Mouse (Mus musculus): Measurements from ENCODE around the gene 1700092M07Rik. TPM values are rescaled to one million over a fixed set of nuclear protein-coding genes. Genes with fewer than 3 reads are reported as not detected.
A peak's percentile ranks its signal among the peaks of the same experiment; 100 is the strongest.

Gene 1700092M07Rik
- polyA plus RNA-seq, 1 experiment from 2014 or later, result 1.7 TPM

- DNase-seq (ENCODE audit: low spot score) (no peak), ATAC-seq (replicated peaks; ENCODE audit: low FRiP score) (no peak)
- no peaks in the 10 kb centered on the region; the same call in 1 of the 2 replicates for H3K9me3 ChIP-seq (ENCODE audit: control insufficient read depth, low read length)
- no peak overlapping the region for H3K4me3 ChIP-seq (ENCODE audit: low read depth, low read length)
- no peak overlapping the region for H3K4me2 ChIP-seq
- WGBS, result 93% methylated on average over 9 of the region's 9 CpGs
- H3K27ac ChIP-seq (ENCODE audit: low read depth, low read length), result no peak overlapping the region
- no peak overlapping the region for H3K9ac ChIP-seq (ENCODE audit: low read depth, low read length)
- H3K4me1 ChIP-seq (replicated peaks; ENCODE audit: control insufficient read depth, insufficient read depth, low read length), result peaks cover 5% of the 10 kb centered on the region
- no peaks in the 10 kb centered on the region for H3K27me3 ChIP-seq (replicated peaks; ENCODE audit: control insufficient read depth, insufficient read depth, low read length)
- peaks cover 68% of the 10 kb centered on the region for H3K36me3 ChIP-seq (ENCODE audit: control insufficient read depth, insufficient read depth, low read length)
These were observed 25.0 kb downstream of the 1700092M07Rik start for GRCm38 (mm10) chr19:8765562-8765961.

- Histone ChIP-seq H3K9me3 (ENCODE audit: control insufficient read depth, low read length) (no peaks in the 10 kb centered on the region), H3K27me3 (replicated peaks; ENCODE audit: control insufficient read depth, insufficient read depth, low read length) (no peaks in the 10 kb centered on the region), H3K9ac (ENCODE audit: low read depth, low read length) (peak within 1 kb of the TSS; percentile 97), H3K27ac (ENCODE audit: low read depth, low read length) (peak within 1 kb of the TSS; percentile 76), H3K4me3 (ENCODE audit: low read depth, low read length) (peak within 1 kb of the TSS; percentile 91), H3K4me1 (replicated peaks; ENCODE audit: control insufficient read depth, insufficient read depth, low read length) (peaks cover 33% of the 10 kb centered on the region), H3K4me2 (peak within 1 kb of the TSS; percentile 83), H3K36me3 (ENCODE audit: control insufficient read depth, insufficient read depth, low read length) (peaks cover 46% of the 10 kb centered on the region)
- DNase-seq (ENCODE audit: low spot score) (peak; percentile 81), ATAC-seq (replicated peaks; ENCODE audit: low FRiP score) (peak; percentile 40)
- 18% methylated on average over 29 of the region's 29 CpGs for WGBS
These were observed 30.2 kb downstream of the 1700092M07Rik start, which contains the start of gene Tmem223 for GRCm38 (mm10) chr19:8770567-8771270. Gene Tmem223 (plus strand): TSS chr19:8770996.

- WGBS, result 42% methylated on average over 5 of the region's 5 CpGs
- peak overlapping the region; percentile 99 for H3K27ac ChIP-seq (ENCODE audit: low read depth, low read length)
- ATAC-seq (replicated peaks; ENCODE audit: low FRiP score), result peak; percentile 63
- peak overlapping the region; percentile 91 for H3K4me2 ChIP-seq
- H3K9me3 ChIP-seq (ENCODE audit: control insufficient read depth, low read length), result no peaks in the 10 kb centered on the region
- H3K27me3 ChIP-seq (replicated peaks; ENCODE audit: control insufficient read depth, insufficient read depth, low read length), result no peaks in the 10 kb centered on the region
- H3K36me3 ChIP-seq (ENCODE audit: control insufficient read depth, insufficient read depth, low read length), result peaks cover 23% of the 10 kb centered on the region
- peak overlapping the region; percentile 80 for H3K4me3 ChIP-seq (ENCODE audit: low read depth, low read length)
- DNase-seq (ENCODE audit: low spot score), result no peak
- peak overlapping the region; percentile 95 for H3K9ac ChIP-seq (ENCODE audit: low read depth, low read length)
- H3K4me1 ChIP-seq (replicated peaks; ENCODE audit: control insufficient read depth, insufficient read depth, low read length), result peaks cover 39% of the 10 kb centered on the region
These were observed 32.5 kb downstream of the 1700092M07Rik start for GRCm38 (mm10) chr19:8772996-8773395.

GRCm38 (mm10) chr19:8773409-8773808 is 32.9 kb downstream of the 1700092M07Rik start:
- peaks cover 39% of the 10 kb centered on the region for H3K4me1 ChIP-seq (replicated peaks; ENCODE audit: control insufficient read depth, insufficient read depth, low read length)
- H3K36me3 ChIP-seq (ENCODE audit: control insufficient read depth, insufficient read depth, low read length), result peaks cover 21% of the 10 kb centered on the region
- peak overlapping the region; percentile 95 for H3K9ac ChIP-seq (ENCODE audit: low read depth, low read length)
- ATAC-seq (replicated peaks; ENCODE audit: low FRiP score) (no peak), DNase-seq (ENCODE audit: low spot score) (no peak)
- peak overlapping the region; percentile 91 for H3K4me2 ChIP-seq
- H3K27ac ChIP-seq (ENCODE audit: low read depth, low read length), result peak overlapping the region; percentile 99
- no peaks in the 10 kb centered on the region for H3K9me3 ChIP-seq (ENCODE audit: control insufficient read depth, low read length)
- H3K4me3 ChIP-seq (ENCODE audit: low read depth, low read length), result peak overlapping the region; percentile 80
- WGBS, result 38% methylated on average over 6 of the region's 6 CpGs
- H3K27me3 ChIP-seq (replicated peaks; ENCODE audit: control insufficient read depth, insufficient read depth, low read length), result no peaks in the 10 kb centered on the region

GRCm38 (mm10) chr19:8774086-8774835 is 33.7 kb downstream of the 1700092M07Rik start, which contains the start of gene Tmem179b:
Gene Tmem179b (minus strand): TSS chr19:8774467.
- Histone ChIP-seq H3K9ac (ENCODE audit: low read depth, low read length) (peak within 1 kb of the TSS; percentile 95), H3K36me3 (ENCODE audit: control insufficient read depth, insufficient read depth, low read length) (peaks cover 16% of the 10 kb centered on the region), H3K27me3 (replicated peaks; ENCODE audit: control insufficient read depth, insufficient read depth, low read length) (no peaks in the 10 kb centered on the region), H3K4me2 (peak within 1 kb of the TSS; percentile 91), H3K9me3 (ENCODE audit: control insufficient read depth, low read length) (no peaks in the 10 kb centered on the region), H3K4me1 (replicated peaks; ENCODE audit: control insufficient read depth, insufficient read depth, low read length) (peaks cover 39% of the 10 kb centered on the region), H3K4me3 (ENCODE audit: low read depth, low read length) (peak within 1 kb of the TSS; percentile 80), H3K27ac (ENCODE audit: low read depth, low read length) (peak within 1 kb of the TSS; percentile 99)
- DNase-seq (ENCODE audit: low spot score), result peak; percentile 98
- ATAC-seq (replicated peaks; ENCODE audit: low FRiP score), result peak; percentile 85
- under 1% methylated on average over 68 of the region's 68 CpGs for WGBS

- peaks cover 39% of the 10 kb centered on the region for H3K4me1 ChIP-seq (replicated peaks; ENCODE audit: control insufficient read depth, insufficient read depth, low read length)
- H3K36me3 ChIP-seq (ENCODE audit: control insufficient read depth, insufficient read depth, low read length), result peaks cover 14% of the 10 kb centered on the region
- H3K4me3 ChIP-seq (ENCODE audit: low read depth, low read length), result peak overlapping the region; percentile 80
- H3K4me2 ChIP-seq, result peak overlapping the region; percentile 91
- 5% methylated on average over 20 of the region's 20 CpGs for WGBS
- DNase-seq (ENCODE audit: low spot score) (peak; percentile 60), ATAC-seq (replicated peaks; ENCODE audit: low FRiP score) (no peak)
- H3K27ac ChIP-seq (ENCODE audit: low read depth, low read length), result peak overlapping the region; percentile 99
- peak overlapping the region; percentile 95 for H3K9ac ChIP-seq (ENCODE audit: low read depth, low read length)
- no peaks in the 10 kb centered on the region for H3K27me3 ChIP-seq (replicated peaks; ENCODE audit: control insufficient read depth, insufficient read depth, low read length)
- no peaks in the 10 kb centered on the region for H3K9me3 ChIP-seq (ENCODE audit: control insufficient read depth, low read length)
These were observed 34.5 kb downstream of the 1700092M07Rik start for GRCm38 (mm10) chr19:8774951-8775421.

- H3K27me3 ChIP-seq (replicated peaks; ENCODE audit: control insufficient read depth, insufficient read depth, low read length), result no peaks in the 10 kb centered on the region
- H3K36me3 ChIP-seq (ENCODE audit: control insufficient read depth, insufficient read depth, low read length), result peaks cover 8% of the 10 kb centered on the region; the same call in 1 of the 2 replicates
These were observed 45.7 kb downstream of the 1700092M07Rik start, which contains the start of gene Taf6l for GRCm38 (mm10) chr19:8786008-8786781. Gene Taf6l (minus strand): TSS chr19:8786417.

GRCm38 (mm10) chr19:8788521-8788920 is 48.0 kb downstream of the 1700092M07Rik start:
- Histone ChIP-seq H3K4me1 (replicated peaks; ENCODE audit: control insufficient read depth, insufficient read depth, low read length) (peaks cover 3% of the 10 kb centered on the region; the same call in 1 of the 2 replicates), H3K36me3 (ENCODE audit: control insufficient read depth, insufficient read depth, low read length) (peaks cover 15% of the 10 kb centered on the region), H3K4me2 (no peak overlapping the region), H3K27ac (ENCODE audit: low read depth, low read length) (no peak overlapping the region), H3K9ac (ENCODE audit: low read depth, low read length) (no peak overlapping the region), H3K4me3 (ENCODE audit: low read depth, low read length) (no peak overlapping the region), H3K9me3 (ENCODE audit: control insufficient read depth, low read length) (no peaks in the 10 kb centered on the region; the same call in 1 of the 2 replicates), H3K27me3 (replicated peaks; ENCODE audit: control insufficient read depth, insufficient read depth, low read length) (no peaks in the 10 kb centered on the region)
- no peak for DNase-seq (ENCODE audit: low spot score)
- 41% methylated on average over 3 of the region's 3 CpGs for WGBS
- ATAC-seq (replicated peaks; ENCODE audit: low FRiP score), result no peak

More at GRCm38 (mm10) chr19:8786008-8786781, 45.7 kb downstream of the 1700092M07Rik start, which contains the start of gene Taf6l:
- Histone ChIP-seq H3K9me3 (ENCODE audit: control insufficient read depth, low read length) (no peaks in the 10 kb centered on the region), H3K4me3 (ENCODE audit: low read depth, low read length) (peak within 1 kb of the TSS; percentile 67), H3K4me1 (replicated peaks; ENCODE audit: control insufficient read depth, insufficient read depth, low read length) (peaks cover 3% of the 10 kb centered on the region; the same call in 1 of the 2 replicates), H3K27ac (ENCODE audit: low read depth, low read length) (peak within 1 kb of the TSS; percentile 82), H3K9ac (ENCODE audit: low read depth, low read length) (peak within 1 kb of the TSS; percentile 60), H3K4me2 (peak within 1 kb of the TSS; percentile 76)
- DNase-seq (ENCODE audit: low spot score) (peak; percentile 83), ATAC-seq (replicated peaks; ENCODE audit: low FRiP score) (peak; percentile 99)
- WGBS, result 1% methylated on average over 32 of the region's 32 CpGs
